Mouse (Mus musculus) heart, embryonic 11.5 days (tissue): Measurements from ENCODE around the gene Pam. TPM values are rescaled to one million over a fixed set of nuclear protein-coding genes. Genes with fewer than 3 reads are reported as not detected.

Experiments used
- ATAC-seq: fragments of 200-750 bp; cut with Nextera tagmentation; replicated peaks from 2 replicates; pipeline ENCODE4 v1.8.0; 2017; ENCODE audit warnings: moderate library complexity; ENCODE audit not compliant: insufficient number of reproducible peaks, low FRiP score, low TSS enrichment
- H3K27ac ChIP-seq: fragments of 300-500 bp; sonication (generic); 2 replicates; pipeline ENCODE4 v1.5.1; 2014; ENCODE audit warnings: mild to moderate bottlenecking, low read depth, low read length
- H3K27me3 ChIP-seq: fragments of 300-500 bp; sonication (generic); 2 replicates; pipeline ENCODE4 v1.6.1; 2014; ENCODE audit warnings: mild to moderate bottlenecking, low read length, mixed read lengths; ENCODE audit not compliant: control insufficient read depth, insufficient read depth
- H3K36me3 ChIP-seq: fragments of 300-500 bp; sonication (generic); 2 replicates; pipeline ENCODE4 v1.6.1; 2014; ENCODE audit warnings: mild to moderate bottlenecking, low read length, moderate library complexity, mixed read lengths; ENCODE audit not compliant: control insufficient read depth, insufficient read depth
- H3K4me1 ChIP-seq: fragments of 300-500 bp; sonication (generic); 2 replicates; pipeline ENCODE4 v1.6.1; 2014; ENCODE audit warnings: low read length; ENCODE audit not compliant: control insufficient read depth, insufficient read depth
- H3K4me2 ChIP-seq: fragments of 300-500 bp; sonication (generic); 2 replicates; pipeline ENCODE4 v1.6.1; 2014; ENCODE audit warnings: mild to moderate bottlenecking, moderate library complexity
- H3K4me3 ChIP-seq: fragments of 300-500 bp; sonication (generic); 2 replicates; pipeline ENCODE4 v1.5.1; 2014; ENCODE audit warnings: low read depth, low read length
- H3K9ac ChIP-seq: fragments of 300-500 bp; sonication (generic); 2 replicates; pipeline ENCODE4 v1.6.1; 2014; ENCODE audit warnings: mild to moderate bottlenecking, low read depth, low read length, moderate library complexity
- H3K9me3 ChIP-seq: fragments of 300-500 bp; sonication (generic); replicated peaks from 2 replicates; pipeline ENCODE4 v1.6.1; 2016; ENCODE audit warnings: low read length; ENCODE audit not compliant: control insufficient read depth
- WGBS: fragments of 180-500 bp; shearing (Covaris S2); extraction: QIAGEN DNeasy Blood & Tissue Kit; methylation state at CpG from one replicate; pipeline ENCODE4 v1.1.7; 2014; ENCODE audit not compliant: insufficient replicate concordance; 5-methylcytosine and 5-hydroxymethylcytosine counted together
- polyA plus RNA-seq: library from polyadenylated mRNA; unstranded; fragments of >200 nt; fragmentation: Nextera tagmentation; extraction: Ambion mirVana; gene quantifications from 2 replicates; pipeline ENCODE4 v1.2.1, GENCODE M21; 2014

Gene Pam
- polyA plus RNA-seq, 1 experiment from 2014 or later = 317 TPM

DNA sequence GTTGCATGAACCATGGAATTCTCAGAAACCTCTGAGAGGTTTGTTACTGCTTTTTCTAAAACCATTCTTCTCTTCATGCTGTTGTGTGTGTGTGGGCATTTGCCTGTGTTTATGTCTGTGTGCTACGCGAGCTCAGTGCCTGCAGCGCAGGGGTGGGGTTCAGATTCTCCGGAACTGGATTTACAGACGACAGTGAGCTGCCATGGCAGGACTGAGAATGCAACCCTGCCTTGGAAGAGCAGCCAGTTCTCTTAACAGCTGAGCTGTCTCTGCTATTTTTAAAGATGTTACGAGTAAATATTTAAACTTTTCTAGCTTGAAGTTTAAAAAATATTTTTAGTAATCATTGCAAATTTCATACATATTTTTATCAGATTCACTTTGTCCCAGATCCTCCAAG lies 24.1 kb upstream of the Pam start:
- H3K9ac ChIP-seq = no peak overlapping the region
- no peak for ATAC-seq
- WGBS = 77% methylated on average over 6 of the region's 6 CpGs
- no peaks in the 10 kb centered on the region for H3K9me3 ChIP-seq
- H3K27ac ChIP-seq = no peak overlapping the region
- H3K4me1 ChIP-seq = no peaks in the 10 kb centered on the region
- H3K36me3 ChIP-seq = no peaks in the 10 kb centered on the region
- no peak overlapping the region for H3K4me2 ChIP-seq
- no peaks in the 10 kb centered on the region for H3K27me3 ChIP-seq
- no peak overlapping the region for H3K4me3 ChIP-seq

DNA sequence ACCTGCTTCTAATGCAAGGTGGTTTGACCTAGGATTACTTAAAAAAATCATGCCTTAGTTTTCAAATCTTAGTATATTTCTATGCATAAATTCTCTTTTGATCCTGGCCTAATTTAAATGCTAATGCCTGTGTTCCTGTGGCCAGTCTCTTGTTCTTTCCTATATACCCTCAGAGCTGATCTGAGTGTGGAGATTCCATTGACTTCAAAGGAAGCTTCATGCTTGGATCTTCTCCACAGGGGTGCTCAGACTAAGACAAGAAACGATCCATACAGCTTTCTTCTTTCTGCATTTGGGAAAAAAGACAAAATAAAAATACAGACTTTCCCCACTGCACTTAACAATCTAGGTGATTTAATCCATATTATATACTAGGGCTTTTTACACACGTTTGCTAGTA lies 12.2 kb upstream of the Pam start:
- no peak overlapping the region for H3K9ac ChIP-seq
- 61% methylated on average over 2 of the region's 2 CpGs for WGBS
- ATAC-seq = no peak
- no peak overlapping the region for H3K4me3 ChIP-seq
- no peaks in the 10 kb centered on the region for H3K36me3 ChIP-seq
- no peaks in the 10 kb centered on the region for H3K27me3 ChIP-seq
- no peak overlapping the region for H3K27ac ChIP-seq
- no peak overlapping the region for H3K4me2 ChIP-seq
- H3K4me1 ChIP-seq = no peaks in the 10 kb centered on the region
- no peaks in the 10 kb centered on the region for H3K9me3 ChIP-seq

DNA sequence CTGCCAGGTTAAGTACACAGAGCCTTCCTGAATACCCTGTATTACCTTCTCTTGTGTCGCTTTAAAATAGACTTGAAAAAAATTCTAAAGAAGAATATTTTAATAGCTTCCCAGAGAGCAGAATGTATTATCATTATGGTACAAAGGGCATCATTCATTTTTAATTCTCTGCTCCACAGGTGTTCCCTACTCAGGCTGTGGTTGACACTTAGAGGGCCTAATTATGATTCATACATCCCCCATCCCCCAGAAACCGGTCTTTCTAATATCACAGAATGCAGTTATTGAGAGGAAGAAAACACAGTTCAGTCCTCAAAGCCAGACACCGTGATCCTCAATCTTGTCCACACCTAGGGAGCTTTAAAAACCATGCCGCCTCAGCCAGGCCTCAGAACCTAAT lies 4.0 kb upstream of the Pam start:
- Histone ChIP-seq H3K36me3 (no peaks in the 10 kb centered on the region), H3K4me1 (peaks cover 4% of the 10 kb centered on the region; the same call in 1 of the 2 replicates), H3K4me2 (no peak overlapping the region), H3K27me3 (no peaks in the 10 kb centered on the region), H3K4me3 (no peak overlapping the region), H3K9ac (no peak overlapping the region), H3K27ac (no peak overlapping the region), H3K9me3 (no peaks in the 10 kb centered on the region)
- no peak for ATAC-seq
- 73% methylated on average over 4 of the region's 4 CpGs for WGBS

DNA sequence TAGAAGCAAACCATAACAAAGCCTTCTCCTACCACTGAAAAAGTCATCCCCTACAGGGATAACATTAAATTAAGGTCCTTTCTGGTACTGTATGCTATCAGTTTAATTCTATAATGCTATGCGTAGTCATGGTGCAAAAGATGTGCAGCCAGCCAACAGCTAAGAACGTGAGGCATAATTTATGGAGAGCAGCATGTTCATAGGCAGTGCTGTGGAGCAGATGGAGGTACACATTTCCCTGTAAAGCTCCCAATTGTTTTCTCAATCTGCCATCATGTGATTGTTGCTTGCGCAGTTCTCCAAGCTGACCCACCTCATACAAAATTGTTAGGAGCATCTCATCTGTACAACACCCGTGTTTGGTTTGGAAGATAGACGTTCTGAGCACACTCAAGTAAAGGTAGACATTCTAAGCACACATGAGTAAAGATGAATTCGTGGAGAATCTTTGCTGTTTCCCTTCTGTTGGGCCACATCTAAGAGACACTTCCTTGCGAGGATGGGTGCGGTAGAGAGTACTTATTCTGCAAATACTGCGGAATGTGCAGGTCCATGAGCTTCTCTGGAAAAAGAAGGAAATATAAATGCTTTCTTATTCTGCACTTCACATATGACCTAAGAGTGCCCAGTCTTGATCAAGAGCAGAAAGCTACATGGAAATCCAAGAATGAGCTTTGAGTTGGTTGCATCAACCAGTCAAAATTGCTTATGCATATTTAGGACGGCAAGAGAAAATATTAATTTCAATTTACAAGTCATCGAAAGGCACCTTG lies 2.7 kb upstream of the Pam start:
- H3K9me3 ChIP-seq = no peaks in the 10 kb centered on the region
- H3K4me3 ChIP-seq = no peak overlapping the region
- no peak overlapping the region for H3K4me2 ChIP-seq
- H3K27me3 ChIP-seq = no peaks in the 10 kb centered on the region
- 87% methylated on average over 11 of the region's 11 CpGs for WGBS
- no peaks in the 10 kb centered on the region for H3K36me3 ChIP-seq
- H3K27ac ChIP-seq = no peak overlapping the region
- H3K4me1 ChIP-seq = peaks cover 4% of the 10 kb centered on the region; the same call in 1 of the 2 replicates
- H3K9ac ChIP-seq = no peak overlapping the region
- ATAC-seq = no peak

DNA sequence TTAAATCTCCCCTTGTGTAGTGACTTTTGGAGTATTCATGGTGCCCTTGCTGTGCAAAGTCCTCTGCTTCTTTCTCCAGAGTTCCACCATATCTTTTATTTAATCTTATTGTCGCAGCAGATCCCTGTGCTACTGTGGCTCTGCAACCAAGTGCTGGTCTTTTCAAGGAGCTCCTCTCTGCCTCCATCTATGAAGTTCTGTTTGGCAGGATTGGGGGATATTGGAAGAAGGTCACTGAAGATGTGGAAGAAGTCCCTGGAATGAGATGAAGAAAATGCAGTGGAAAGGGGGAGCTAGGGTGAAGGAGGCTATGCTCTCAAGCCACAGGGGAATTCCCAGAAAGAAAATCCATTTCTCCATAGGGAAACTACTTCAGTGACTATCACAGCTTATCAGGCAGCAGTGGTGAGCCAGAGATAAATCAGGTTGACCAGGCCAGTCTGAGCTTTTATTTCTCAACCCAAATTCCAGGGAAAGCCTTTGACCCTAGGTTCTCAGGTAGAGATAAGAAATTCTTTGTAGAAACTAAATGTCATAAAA lies 1.0 kb upstream of the Pam start:
- Histone ChIP-seq H3K9ac (no peak overlapping the region), H3K4me2 (peak overlapping the region; percentile 71), H3K4me1 (peaks cover 4% of the 10 kb centered on the region; the same call in 1 of the 2 replicates), H3K36me3 (no peaks in the 10 kb centered on the region), H3K9me3 (no peaks in the 10 kb centered on the region), H3K27me3 (no peaks in the 10 kb centered on the region), H3K4me3 (peak overlapping the region; percentile 63; the same call in 1 of the 2 replicates), H3K27ac (no peak overlapping the region)
- no peak for ATAC-seq
- 42% methylated on average over 1 of the region's 1 CpGs for WGBS

DNA sequence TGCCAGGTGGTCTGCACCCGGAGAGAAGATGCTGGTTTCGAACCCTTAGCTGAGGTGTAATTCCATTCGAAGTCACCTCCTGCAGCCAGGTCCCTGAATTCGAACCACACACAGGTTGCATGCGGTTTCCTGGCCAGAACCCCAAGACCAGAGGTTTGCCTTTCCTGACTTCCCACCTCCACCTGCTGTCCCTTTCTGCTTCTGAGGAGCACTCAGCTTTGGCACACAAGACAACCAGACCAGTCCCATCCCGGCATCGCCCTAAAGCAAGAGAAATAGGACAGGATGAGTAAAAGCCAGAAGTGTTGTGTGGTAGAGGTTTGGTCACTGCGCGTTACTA lies 515 bp upstream of the Pam start:
- peak overlapping the region; percentile 74 for H3K9ac ChIP-seq
- H3K9me3 ChIP-seq = no peaks in the 10 kb centered on the region
- no peaks in the 10 kb centered on the region for H3K27me3 ChIP-seq
- H3K27ac ChIP-seq = peak overlapping the region; percentile 78
- H3K4me1 ChIP-seq = peaks cover 4% of the 10 kb centered on the region; the same call in 1 of the 2 replicates
- H3K36me3 ChIP-seq = no peaks in the 10 kb centered on the region
- 20% methylated on average over 9 of the region's 9 CpGs for WGBS
- peak overlapping the region; percentile 63 for H3K4me3 ChIP-seq
- H3K4me2 ChIP-seq = peak overlapping the region; percentile 71
- no peak for ATAC-seq

DNA sequence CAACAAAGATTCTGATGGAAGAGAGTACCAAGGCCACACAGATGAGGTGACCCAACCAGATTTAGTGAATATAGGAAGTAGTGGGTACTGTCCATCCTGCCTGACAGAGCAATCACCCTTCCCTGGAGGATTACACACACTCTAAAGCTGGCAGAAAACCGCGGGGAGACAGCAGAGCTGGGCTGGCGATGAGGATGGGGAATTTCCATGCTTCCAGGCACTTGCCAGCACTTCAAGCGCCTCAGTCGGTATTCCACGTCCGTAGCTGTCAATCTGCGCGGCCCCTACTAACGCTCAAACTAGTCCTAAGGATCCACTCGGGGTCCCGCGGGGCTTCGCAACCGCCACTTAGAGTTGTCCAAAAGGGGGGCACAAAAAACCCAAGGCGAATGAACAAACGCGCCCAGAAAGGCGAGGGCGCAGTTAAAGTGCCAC lies 618 bp downstream of the Pam start:
- H3K9me3 ChIP-seq = no peaks in the 10 kb centered on the region
- H3K4me1 ChIP-seq = peaks cover 4% of the 10 kb centered on the region; the same call in 1 of the 2 replicates
- peak overlapping the region; percentile 63 for H3K4me3 ChIP-seq
- no peaks in the 10 kb centered on the region for H3K36me3 ChIP-seq
- peak overlapping the region; percentile 71 for H3K4me2 ChIP-seq
- under 1% methylated on average over 20 of the region's 20 CpGs for WGBS
- H3K9ac ChIP-seq = peak overlapping the region; percentile 74
- H3K27me3 ChIP-seq = no peaks in the 10 kb centered on the region
- ATAC-seq = peak; percentile 43; the same call in 1 of the 2 replicates
- peak overlapping the region; percentile 78 for H3K27ac ChIP-seq

DNA sequence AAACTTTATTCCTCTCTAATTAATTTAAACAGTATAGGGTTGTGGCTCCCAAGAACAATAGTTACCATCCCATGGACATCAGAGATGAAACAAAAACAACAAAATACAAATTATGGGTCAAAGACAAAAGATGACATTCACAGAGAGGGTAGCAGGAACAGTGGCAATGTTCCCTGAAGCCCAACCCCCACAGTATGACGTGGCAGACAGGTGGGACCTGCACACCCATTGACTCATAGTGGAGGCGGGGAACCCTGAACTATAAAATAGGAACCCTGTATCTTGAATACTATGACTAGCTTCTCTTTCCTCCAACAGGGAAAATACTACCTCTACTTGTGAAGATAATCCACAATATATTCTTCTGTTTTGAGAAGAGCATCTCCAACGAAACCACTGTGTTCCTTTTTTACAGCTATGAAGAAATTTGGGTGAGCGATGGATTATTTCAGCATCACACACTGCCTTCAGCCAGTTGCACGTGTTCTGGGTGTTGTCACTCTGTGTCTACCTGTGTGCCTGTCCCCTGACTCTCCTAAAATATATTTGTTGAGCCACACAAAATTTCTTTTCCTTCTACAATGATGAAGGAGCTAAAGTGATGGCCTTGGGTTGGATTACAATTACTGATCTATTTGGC lies 6.0 kb downstream of the Pam start:
- Histone ChIP-seq H3K4me2 (no peak overlapping the region), H3K36me3 (no peaks in the 10 kb centered on the region), H3K27me3 (no peaks in the 10 kb centered on the region), H3K27ac (no peak overlapping the region), H3K4me1 (peaks cover 5% of the 10 kb centered on the region; the same call in 1 of the 2 replicates), H3K4me3 (no peak overlapping the region), H3K9me3 (no peaks in the 10 kb centered on the region), H3K9ac (no peak overlapping the region)
- WGBS = 82% methylated on average over 5 of the region's 5 CpGs
- ATAC-seq = no peak
